Mouse (Mus musculus) liver (tissue): Measurements from ENCODE around the gene March11.

Experiments used
- DNase-seq: peaks from one replicate; pipeline ENCODE4 v3.0.0-alpha.2; 2020; ENCODE audit warnings: mixed read lengths

The March11 gene

GRCm38 (mm10) chr15:26308629-26309230, at the start of gene March11:
March11 (plus strand) TSS chr15:26309048.
- peak; percentile 21 for DNase-seq

GRCm38 (mm10) chr15:26262336-26262735, 46.5 kb upstream of the March11 start:
- DNase-seq, result no peak

GRCm38 (mm10) chr15:26269596-26269995, 39.3 kb upstream of the March11 start:
- DNase-seq, result no peak

DNA sequence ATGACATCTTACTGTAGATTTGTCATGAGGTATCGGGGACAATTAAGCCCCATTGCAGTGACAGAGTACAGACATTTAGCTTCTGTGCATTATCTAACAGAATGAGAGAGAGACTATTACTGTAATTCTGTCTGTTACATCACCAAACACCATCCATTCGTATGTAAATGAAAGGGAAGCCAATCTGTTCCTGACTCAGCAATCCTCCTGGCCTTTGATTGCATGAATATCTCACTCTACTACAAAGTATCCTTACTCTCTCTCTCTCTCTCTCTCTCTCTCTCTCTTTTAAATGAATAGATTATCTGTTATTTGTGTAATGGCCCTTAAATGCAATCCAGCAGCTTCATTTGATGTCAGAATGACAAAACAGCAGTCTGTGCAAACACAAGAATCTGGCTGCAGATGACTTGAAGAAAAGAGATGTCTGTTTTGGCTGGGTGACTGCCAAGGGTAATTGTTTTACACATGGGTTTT, 32.8 kb upstream of the March11 start:
- DNase-seq, result no peak

DNA sequence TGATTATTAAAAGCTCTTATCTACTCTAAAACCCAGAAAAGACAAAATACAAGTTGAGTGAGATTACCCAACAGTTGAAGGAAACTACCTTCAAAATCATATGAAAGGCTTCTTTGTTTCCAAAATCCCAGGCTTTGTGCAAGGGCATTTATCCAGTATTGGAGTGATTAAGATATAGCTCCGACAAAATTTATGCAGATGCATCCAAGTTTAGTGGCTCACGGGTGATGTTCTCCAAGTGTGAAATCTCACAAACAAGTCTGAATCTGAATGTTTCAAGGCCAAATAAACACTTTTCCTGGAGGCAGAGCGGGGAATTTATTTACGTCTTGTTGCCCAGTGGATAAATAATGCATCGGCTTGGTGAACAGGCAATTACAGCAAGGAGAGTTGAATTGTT, 32.2 kb upstream of the March11 start:
- DNase-seq, result no peak

- no peak for DNase-seq
Measured at GRCm38 (mm10) chr15:26291871-26292270, 17.0 kb upstream of the March11 start.

DNA sequence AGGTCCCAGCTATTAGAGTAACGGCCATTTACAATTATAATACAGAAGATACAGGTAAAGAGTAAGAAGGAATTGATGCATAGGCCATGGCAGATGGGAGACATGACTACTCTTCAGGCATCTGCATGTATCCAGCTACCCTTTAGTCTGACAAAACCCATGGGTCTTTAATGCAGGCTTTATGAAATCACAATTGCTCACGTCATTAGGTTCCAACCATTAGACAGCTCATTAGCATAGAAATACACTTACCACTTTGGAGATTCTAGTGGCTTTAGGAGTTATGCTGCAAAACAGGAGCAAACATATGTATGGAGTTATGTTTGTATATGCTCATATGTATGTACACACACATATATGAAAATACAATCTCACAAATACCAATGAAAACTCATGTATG, 16.0 kb upstream of the March11 start:
- DNase-seq, result no peak

DNA sequence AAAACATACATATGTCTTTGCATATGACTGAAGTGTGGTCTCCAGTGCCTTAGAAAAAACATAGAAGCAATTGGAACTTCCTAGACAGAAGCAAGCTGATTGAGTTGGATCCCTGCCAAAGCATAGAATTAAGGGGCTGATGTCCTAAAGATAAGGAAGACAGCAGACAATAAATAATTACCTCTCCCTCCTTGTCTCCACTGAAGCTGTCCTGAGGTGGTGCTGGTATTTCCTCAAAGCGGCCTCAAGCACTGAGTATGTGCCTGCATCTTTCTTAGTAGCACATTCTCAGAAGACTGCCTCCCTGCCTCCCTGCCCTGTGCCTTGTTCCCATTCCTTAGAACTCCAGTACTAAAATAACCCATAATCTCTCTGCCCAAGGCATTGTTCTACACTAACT, 15.6 kb upstream of the March11 start:
- DNase-seq, result no peak

DNA sequence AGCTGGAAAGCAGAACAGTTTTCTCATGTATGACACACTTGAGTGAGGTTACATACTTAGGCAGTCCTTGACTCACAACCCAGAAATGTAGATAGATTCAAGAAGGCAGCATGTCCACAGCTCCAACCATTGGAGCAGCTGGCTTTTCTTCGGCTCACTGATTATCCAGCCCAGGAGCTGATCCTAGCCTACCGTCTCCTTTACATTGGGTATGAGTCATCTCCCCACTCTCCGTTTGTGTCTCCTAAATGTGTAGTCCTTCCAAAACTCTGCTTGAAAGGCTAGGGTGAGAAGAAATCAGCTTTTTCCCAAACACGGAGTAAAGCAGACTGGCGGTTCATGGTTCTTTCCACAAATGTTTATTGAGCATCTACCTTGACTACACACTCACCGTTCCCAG, 10.2 kb upstream of the March11 start:
- DNase-seq, result no peak

DNA sequence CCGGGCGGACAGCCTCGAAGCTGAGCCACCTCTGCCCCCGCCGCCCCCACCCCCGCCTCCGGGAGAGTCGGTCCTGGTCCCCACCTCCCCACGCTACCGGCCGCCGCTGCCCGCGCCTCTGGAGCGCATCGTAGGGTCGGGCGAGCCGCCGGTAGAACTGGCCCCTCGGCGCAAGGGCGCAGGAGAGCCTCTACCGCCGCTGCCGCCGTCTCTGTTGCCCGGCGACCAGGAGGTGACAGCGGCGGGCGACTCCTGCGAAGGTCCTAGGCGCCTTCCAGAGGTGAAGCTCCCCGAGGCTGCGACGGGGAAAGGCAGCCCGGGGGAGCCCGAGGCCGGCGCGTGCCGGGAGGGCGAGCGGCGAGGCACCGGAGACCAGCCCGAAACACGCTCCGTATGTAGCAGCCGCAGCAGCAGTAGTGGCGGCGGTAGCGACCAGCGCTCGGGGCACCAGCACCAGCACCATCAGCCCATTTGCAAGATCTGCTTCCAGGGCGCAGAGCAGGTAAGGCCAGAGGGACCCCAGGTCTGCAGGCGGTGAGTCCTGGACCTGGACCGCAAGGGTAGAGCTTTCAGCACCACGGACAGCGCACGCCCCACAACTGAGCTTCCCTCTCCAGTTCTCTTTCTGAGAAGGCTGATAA, 563 bp downstream of the March11 start:
- peak; percentile 70 for DNase-seq

- DNase-seq, result no peak
Measured at GRCm38 (mm10) chr15:26319866-26320265, 11.0 kb downstream of the March11 start.

- no peak for DNase-seq
Measured at GRCm38 (mm10) chr15:26320402-26320801, 11.6 kb downstream of the March11 start.

- DNase-seq, result no peak
Measured at GRCm38 (mm10) chr15:26322804-26323203, 14.0 kb downstream of the March11 start.

- DNase-seq, result no peak
Measured at GRCm38 (mm10) chr15:26327157-26327556, 18.3 kb downstream of the March11 start.

DNA sequence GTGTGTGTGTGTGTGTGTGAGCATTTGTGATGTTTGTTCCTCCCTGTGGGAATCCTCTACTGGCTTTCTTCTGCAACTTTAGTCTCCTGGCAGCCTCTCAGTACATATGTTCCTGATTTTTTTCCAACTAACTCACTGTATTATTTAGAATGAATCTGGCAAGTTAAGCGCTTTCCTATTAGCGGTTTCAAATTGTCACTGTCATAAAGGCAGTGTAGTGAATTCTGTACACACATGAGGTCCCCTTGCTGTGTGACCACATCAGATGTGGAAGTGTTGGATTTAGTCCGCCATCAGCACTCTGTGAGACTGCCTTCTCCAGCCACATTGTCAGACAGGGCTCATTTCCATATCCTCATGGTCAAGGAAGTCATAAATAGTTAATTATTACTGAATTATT, 26.9 kb downstream of the March11 start:
- DNase-seq, result no peak

DNA sequence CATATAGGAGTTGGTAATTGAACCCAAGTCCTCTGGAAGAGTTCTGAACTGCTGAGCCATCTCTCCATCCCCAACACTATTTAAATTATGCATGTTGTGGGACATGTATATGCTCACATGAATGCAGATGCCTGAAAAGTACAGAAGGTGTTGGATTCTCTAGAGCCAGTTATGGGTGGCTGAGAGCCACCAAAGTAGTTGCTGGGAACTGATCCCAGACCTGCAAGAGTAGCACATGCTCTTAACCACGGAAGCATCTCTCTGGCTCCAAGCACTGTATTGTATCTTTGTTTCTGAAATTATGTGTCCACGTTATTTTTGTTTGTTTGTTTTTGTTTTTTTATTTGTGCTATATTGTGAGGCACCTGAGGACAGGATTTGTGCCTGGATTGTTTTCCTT, 28.9 kb downstream of the March11 start:
- DNase-seq, result no peak

- no peak for DNase-seq
Measured at GRCm38 (mm10) chr15:26338343-26338742, 29.5 kb downstream of the March11 start.

- DNase-seq, result no peak
Measured at GRCm38 (mm10) chr15:26340490-26340889, 31.6 kb downstream of the March11 start.

GRCm38 (mm10) chr15:26340966-26341365, 32.1 kb downstream of the March11 start:
- DNase-seq, result no peak

DNA sequence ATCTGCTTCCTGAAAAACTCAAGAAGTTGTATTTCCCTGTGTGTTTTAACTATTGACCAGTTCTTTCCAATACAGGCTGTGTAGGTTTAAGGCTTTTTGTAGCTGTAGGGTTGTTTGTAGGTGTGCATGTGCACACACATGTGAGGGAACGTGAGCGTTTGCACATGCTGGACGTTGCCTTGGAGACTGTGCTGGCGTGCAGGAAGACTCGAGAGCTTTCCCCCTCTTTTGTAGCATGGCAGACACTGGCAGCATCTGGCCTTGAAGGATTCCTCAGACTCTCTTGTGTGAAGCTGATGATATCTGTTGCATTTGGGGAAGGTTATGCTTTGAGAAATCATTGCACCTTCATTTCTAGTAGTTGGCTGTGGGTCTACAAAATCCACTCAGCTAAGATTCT, 35.5 kb downstream of the March11 start:
- DNase-seq, result no peak

GRCm38 (mm10) chr15:26353656-26354055, 44.8 kb downstream of the March11 start:
- DNase-seq, result no peak

GRCm38 (mm10) chr15:26365344-26365743, 56.5 kb downstream of the March11 start:
- DNase-seq, result peak; percentile 8

- no peak for DNase-seq
Measured at GRCm38 (mm10) chr15:26366511-26366910, 57.7 kb downstream of the March11 start.

- DNase-seq, result no peak
Measured at GRCm38 (mm10) chr15:26373759-26374158, 64.9 kb downstream of the March11 start.

DNA sequence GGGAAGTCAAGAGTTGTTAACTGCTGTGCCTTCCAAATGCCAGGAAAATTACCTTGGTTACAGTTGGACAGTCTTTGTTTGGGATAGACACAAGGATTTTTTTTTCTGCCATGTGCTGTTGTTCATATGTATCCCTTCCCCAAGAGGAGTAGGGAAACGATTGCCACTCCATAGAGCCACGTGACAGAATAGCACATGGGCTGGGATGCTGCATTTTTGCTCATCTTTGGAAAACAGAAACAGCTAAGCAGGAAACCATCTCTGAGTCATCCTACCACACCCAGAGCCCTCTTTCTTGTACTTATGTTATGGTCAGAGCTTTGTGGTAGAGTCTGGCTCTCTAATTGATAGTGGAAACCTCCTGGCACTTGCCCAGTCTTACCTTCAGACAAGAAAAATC, 65.4 kb downstream of the March11 start:
- no peak for DNase-seq
